Mouse (Mus musculus) heart, postnatal 14 days (tissue): ENCODE measurements at regions not wholly inside any gene's neighbourhood (a gene's known extent, or its start where the extent isn't known, plus 50 kb on each side); places are given as distances from the start of the nearest gene placed in this dataset.

ENCODE experiments used
- DNase-seq, 2 experiments: peaks; one replicate each; pipeline ENCODE4 v3.0.0; 2021 to 2022
- intact Hi-C: fragments of 180-260 bp; cut with DNase I; formaldehyde crosslinking; loops from one replicate; pipeline ENCODE4 v1.15.1; 2025

DNA sequence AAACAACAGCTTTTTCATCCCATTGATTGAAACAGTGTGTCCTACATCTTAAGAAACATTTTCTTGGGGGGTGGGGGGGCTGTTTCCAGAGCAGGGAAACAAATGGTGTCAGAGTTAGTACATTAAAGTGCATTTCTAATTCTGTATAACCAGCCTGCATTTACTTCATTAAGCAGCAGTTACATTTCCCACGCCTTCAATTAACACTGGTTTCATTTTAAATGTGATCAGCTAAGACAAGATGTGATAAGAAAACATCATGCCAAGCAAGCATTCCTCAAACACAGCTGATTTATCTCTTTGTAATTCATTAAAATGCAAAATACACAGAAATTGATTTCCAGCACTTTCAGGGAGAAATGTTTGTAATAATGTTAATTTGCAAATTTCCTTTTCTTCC, 122.0 kb downstream of the Olfr1505 start:
- DNase-seq = no peak
- intact Hi-C loops = no loop called here

- intact Hi-C loops = no loop called here
These were observed 122.5 kb downstream of the Olfr1505 start for GRCm38 (mm10) chr19:14035785-14036184.

GRCm38 (mm10) chr19:14036750-14037149, 123.4 kb downstream of the Olfr1505 start:
- intact Hi-C loops = no loop called here
- no peak for DNase-seq

More at GRCm38 (mm10) chr19:14035785-14036184, 122.5 kb downstream of the Olfr1505 start:
- DNase-seq = no peak

- intact Hi-C loops = no loop called here
These were observed 129.4 kb downstream of the Olfr1505 start for GRCm38 (mm10) chr19:14042753-14043152.

DNA sequence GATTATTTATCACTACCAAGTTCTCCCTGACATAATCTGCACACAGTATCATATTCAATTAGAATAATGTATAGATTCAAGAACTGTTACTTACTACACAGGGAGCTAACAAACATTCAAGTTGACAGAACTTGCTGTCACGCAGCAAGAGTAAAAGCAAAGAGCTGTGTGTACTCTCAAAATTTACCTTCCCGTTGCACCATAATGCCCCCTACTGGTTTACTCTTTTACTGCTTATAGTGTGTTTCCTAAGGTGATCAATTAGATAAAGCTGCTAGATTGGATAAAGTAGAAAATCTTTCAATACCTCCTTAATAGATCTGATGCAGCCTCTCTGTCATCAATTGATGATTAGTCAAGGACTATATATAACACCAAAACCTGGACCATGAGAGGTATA, 132.1 kb downstream of the Olfr1505 start:
- DNase-seq = no peak
- intact Hi-C loops = no loop called here

More at GRCm38 (mm10) chr19:14042753-14043152, 129.4 kb downstream of the Olfr1505 start:
- DNase-seq = no peak

GRCm38 (mm10) chr19:14052052-14052451, 138.7 kb downstream of the Olfr1505 start:
- DNase-seq = peak in 1 of 2 experiments; percentile 4
- intact Hi-C loops = no loop called here

DNA sequence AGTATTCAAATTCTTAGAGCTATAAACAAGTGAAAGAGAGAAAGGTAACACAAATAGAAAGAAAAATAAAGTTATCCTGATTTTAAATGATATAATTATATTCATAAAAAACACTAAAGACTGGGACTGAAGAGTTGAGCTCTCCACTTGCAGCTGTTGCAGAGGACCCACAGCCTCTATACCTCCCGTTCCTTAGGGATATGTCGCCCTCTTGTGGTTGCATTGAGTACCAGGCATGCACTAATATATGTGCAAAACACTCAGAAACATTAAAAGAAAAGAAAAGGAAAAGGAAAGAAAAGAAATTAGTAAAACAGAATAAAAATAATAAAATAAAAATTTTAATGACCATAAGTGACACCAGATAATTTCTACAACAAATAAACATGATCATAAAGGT, 167.2 kb downstream of the Olfr1505 start:
- peak; percentile 14 to 44 for DNase-seq
- intact Hi-C loops = no loop called here

- intact Hi-C loops = no loop called here
- DNase-seq = no peak
These were observed 171.4 kb downstream of the Olfr1505 start for GRCm38 (mm10) chr19:14084726-14085125.

- intact Hi-C loops = no loop called here
- no peak for DNase-seq
These were observed 176.8 kb downstream of the Olfr1505 start for GRCm38 (mm10) chr19:14090106-14090505.

DNA sequence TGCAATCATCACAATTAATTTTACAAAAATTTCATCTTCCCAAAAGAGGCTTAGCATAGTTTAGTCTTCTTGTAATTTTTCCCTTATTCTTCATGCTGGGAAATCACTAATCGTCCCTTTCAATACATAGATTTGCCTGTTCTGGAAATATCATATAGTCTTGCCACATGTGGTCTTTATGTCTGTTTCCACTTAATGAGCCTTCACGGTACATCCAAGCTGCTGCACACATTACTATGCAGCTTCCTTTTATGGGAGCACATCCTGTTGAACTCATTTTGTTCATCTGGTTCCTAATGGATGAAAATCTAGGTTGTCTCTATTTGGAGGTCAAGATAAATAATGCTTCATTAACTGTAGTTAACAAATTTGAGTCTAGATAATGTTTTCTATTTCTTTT, 180.9 kb downstream of the Olfr1505 start:
- intact Hi-C loops = no loop called here
- no peak for DNase-seq

DNA sequence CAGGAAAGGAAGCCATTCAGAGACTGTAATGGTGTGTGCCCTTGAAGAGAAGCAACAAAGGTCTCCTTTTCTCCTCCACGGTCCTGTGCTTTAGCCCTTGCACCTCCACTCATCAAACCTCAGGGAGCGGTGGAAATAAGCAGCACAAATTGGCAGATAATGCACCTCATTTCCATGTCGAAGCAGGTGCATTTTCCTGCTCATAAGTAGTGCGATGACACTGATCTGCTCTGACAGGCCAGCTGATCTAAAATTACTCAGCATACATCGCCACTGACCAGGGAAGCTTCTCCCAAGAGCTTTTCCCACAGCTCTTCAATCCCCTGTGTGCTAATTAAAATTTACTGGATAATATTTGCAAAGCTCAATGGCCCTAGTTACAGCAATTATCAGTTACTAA, 182.9 kb downstream of the Olfr1505 start:
- intact Hi-C loops = no loop called here

DNA sequence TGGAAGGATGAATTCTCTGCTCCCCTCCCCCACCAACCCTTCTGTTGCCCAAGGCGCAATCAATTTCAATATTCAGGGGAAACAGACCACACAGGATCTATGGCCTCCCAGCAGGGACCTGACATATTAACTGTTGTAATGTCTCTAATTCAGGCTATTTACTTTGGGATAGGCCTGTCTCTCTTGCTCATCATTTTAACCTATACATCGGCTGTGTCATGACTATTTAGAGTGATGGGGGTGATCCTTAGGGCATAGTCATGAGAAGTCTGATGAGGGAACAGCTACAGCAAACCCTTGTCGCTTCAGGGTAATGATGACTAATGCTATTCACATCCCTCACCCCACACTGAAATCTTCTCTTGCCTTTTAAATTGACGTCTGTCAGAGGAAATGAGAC, 195.8 kb downstream of the Olfr1505 start:
- intact Hi-C loops = no loop called here
- DNase-seq = no peak

More for the DNA sequence above, 182.9 kb downstream of the Olfr1505 start:
- no peak for DNase-seq

DNA sequence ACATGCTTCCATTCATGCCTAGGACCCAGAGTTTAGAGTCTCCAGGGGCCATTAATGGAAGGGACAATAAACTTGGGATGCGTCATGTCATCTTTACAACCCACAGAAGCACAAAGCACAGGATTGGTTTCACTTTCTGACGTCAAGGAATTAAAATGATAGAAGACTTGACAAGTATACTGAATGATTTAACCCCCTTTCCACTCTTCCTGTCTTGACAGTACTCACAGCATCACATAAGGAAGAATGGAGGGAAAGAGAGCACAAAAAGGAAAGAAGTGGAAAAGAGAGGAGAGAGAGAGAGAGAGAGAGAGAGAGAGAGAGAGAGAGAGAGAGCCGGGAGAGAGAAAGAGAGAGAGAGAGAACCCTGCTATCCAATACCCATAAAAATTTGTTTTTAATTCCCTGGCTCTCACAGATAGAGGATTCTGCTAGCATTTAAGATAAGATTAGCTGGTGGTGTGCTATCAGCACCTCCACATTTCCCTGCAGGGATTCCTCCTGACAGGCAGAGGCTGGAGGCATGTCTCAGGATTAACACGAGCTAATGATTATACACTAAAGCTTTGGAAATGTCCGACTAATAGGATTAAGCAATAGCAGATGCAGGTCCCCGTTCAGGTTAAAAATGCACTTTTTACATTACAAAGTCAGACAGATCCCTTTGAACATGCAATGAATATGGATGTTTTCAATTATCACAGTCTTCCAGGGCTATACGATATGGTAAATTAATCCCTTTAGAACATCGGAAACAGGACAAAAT, 210.2 kb downstream of the Olfr1505 start:
- no peak for DNase-seq
- intact Hi-C loops = no loop called here

DNA sequence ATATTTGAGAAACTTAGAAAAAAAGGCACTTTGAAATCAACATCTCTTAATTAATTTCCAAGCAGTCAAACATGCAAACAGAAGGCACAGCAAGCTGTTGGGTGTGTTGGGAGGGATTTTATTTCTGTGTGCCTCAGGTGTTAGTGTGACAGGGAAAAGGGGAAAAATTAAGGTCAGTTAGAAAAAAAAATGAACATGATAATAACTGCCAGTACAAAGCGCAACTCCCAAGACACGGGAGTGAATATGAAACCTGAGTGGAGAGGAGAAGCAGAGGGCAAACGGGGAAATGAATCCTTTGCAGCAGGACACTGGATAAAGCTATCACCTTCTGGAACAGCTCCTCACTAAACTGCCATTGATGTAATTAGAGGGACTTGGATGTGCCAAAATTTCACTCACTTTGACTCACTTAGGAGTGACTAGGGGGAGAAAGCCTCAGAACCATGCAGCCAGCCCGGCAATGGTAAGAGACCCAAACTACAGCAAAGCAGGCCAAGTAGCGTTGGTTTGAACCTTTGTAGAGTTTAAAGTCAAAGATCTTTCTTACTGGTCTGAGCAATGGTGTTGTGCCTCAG, 211.0 kb downstream of the Olfr1505 start:
- intact Hi-C loops = no loop called here
- no peak for DNase-seq

DNA sequence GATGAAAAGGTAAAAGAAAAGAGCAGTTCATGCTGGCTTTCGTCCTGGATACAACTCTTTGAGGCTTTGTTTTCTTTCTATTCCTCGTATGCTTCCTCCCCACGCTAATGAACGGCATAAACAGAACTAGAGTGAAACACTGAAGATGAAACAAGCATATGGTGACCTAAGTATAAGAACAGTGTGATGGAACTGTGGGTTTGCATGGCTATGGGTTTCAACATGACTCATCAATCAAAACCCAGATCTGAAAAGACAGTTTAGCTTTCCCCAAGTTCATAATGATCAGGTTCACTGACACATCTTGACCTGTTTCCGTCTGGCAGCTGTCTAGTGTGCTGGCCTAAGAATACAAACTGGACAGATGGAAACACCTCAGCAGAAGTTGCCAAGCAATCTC, 211.7 kb downstream of the Olfr1505 start:
- intact Hi-C loops = no loop called here
- no peak for DNase-seq

DNA sequence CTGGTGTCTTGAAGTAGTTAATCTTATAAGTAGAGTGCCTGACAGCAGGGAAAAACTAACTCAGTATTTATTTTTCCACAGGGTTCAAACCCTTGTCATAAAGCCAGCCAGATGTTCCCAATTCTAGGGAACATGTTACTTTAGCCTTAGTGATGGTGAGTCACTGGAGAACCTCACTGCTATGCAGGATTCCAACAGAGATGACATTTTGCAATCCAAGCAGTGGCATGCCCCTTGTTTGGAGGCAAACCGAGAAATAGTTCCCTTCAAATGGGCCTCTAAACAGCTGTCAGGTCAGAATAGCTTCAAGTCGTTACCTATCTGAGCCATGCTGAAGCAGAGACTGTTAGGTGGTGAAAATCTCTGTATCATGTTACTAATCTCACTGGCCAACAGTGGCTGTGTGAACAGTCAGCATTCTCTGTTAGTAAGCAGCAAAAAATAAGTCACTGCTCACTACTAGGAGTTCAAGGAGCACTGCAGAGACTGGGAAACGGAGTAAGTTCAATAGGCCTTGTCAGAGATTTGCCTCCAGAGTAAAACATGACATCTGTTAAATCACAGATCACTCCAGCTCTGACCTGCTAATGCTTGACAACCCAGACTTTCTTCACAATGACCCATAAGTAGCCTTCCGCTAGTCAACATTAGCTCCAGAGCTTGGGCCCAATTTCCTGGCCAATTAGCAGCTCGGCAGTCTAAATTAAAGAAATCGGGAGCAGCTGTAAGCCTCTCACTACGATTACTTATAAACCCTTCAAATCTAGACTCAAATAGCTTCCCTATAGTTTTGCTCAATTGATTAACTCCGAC, 215.3 kb downstream of the Olfr1505 start:
- intact Hi-C loops = no loop called here
- no peak for DNase-seq

- intact Hi-C loops = no loop called here
- DNase-seq = no peak
These were observed 247.9 kb downstream of the Olfr1505 start for GRCm38 (mm10) chr19:14161217-14161616.

DNA sequence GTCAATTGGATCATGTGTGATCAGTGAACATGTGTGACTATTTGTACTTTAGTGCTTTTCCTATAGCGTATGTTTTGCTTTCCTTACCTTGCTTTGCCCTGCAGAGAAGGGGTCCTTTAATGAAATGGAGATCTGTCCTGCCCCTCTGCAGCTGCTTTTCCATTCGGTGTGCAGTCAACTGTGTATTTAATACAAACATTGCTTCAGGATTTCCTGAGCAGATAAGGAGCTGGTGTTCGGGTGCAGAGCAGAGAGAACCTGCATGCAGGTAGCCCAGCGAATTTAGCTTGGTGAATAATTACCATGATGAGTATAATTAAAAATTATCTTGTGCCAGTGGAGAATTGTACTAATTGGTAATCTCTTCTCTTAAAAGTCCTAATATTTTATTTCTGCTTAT, 249.4 kb downstream of the Olfr1505 start:
- intact Hi-C loops = no loop called here
- no peak for DNase-seq

- intact Hi-C loops = no loop called here
- peak; percentile 7 to 48 for DNase-seq
These were observed 252.4 kb downstream of the Olfr1505 start for GRCm38 (mm10) chr19:14165775-14166174.

- peak; percentile 40 to 53 for DNase-seq
- intact Hi-C loops = no loop called here
These were observed 266.9 kb downstream of the Olfr1505 start for GRCm38 (mm10) chr19:14180244-14180643.

DNA sequence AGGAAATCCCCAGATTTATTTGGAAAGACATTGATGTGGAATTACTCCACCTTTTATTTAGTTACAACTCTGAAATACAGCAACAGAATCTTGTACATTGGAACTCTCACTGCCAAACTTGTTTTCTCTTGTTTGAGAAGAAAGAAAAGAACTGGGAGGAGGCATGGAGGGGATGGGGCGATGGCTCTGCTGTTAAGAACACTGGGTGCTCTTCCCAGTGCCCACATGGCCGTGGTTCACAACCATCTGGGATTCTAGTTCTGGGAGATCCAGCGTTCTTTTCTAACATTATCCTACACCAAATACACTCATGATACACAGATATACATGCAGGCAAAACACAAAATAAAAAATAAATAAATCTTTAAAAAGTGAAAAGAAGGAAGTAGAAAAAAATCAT, 267.6 kb downstream of the Olfr1505 start:
- DNase-seq = no peak
- intact Hi-C loops = no loop called here
